Mouse (Mus musculus): ENCODE data around the gene Cldn24.

The Cldn24 gene

DNA sequence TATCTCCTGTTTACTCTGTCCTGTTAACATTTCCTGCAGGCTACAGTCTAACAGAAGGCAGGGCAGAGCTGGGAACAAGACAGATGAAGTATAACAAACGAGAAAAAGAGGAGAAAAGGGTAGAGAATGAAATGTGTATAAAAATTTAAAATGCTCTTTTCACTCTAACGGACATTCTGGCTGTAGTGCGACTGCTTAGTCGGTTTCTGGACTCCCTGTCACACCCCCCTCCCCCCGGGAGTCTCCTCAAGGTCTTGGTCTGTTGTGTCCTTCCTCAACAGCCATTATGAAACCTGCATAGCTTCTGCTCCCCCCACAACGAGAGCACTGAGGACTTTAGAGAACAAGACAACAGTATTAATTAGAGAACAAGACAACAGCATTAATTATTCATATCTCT is 10.7 kb downstream of the Cldn24 start:
- DNase-seq (ENCODE audit: low spot score) = no peak

DNA sequence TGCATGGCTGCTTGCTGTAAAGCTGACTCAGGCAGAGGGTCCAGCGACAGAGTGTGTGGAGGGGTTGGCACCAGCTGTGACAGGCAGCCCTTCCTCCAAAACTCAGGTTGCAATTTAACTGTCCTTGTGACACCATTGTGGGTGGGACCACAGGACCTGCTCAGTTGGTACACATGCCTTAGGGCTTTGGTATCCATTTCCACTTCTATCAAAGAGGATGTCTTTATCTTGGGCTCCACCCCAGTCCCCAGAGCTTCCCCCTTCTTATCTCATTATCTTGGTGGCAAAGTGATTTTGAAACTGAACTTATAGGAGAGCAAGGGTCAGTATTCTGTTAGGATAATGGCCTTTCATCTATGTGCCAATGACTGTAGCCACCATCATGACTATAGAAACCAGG is 12.0 kb downstream of the Cldn24 start:
- DNase-seq (ENCODE audit: low spot score) = no peak

DNA sequence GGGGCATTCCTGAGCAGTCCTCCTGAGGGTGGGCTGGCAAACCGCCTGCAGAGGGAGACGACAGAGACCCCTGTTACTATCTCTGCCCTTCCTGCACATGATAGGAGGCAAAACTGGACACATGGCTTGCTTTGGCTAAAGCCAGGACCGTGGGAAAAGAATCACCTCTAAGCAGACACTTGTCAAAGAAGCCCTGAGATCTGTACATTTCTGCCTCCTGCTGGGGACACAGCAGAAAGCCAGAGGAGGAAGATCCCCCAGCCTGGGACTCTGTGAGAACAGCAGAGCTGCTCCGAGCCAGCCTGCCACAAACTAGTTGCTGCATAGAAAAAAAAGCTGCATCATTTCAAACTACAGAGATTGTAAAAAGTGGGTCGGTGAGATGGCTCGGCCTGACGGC is 21.1 kb downstream of the Cldn24 start:
- no peak for DNase-seq (ENCODE audit: low spot score)

DNA sequence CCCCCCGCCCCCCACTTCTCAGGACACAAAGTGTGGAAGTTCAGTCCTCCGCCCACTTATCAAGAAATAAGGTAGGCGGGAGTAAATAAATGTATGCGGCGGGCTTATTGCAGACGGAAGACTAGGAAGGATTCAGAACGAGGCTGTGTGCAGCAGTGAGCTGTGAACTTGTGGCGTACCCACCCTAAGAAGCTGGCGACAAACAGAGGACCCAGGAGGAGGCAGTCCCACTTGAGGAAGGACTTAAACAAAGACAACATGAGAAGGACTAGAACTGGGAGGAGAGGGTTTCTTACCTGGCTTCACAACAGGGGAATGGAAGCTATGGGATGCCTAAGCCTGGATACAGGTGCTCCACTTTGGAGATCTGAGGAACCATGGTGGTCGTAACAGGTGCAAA is 21.7 kb downstream of the Cldn24 start:
- DNase-seq (ENCODE audit: low spot score) = no peak

DNA sequence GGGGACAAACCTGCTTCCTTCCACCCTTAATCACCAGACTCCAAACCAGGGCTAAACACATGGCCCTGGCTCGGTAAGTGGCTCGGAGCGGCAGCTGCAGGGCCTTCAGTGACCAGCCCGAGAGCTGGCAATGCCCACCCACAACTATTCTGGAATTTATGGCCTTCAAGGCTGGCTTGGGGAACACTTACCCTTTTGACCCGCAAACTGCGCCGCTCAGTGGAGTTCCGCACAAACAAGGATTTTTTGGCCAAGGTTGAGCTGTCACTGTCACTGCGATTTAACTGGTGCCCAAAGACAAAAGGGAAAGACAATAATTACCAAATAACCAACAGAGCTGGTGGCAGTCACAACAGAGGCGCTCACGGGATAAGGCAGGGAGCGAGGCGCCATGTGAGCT is 24.0 kb downstream of the Cldn24 start:
- DNase-seq (ENCODE audit: low spot score) = no peak

DNA sequence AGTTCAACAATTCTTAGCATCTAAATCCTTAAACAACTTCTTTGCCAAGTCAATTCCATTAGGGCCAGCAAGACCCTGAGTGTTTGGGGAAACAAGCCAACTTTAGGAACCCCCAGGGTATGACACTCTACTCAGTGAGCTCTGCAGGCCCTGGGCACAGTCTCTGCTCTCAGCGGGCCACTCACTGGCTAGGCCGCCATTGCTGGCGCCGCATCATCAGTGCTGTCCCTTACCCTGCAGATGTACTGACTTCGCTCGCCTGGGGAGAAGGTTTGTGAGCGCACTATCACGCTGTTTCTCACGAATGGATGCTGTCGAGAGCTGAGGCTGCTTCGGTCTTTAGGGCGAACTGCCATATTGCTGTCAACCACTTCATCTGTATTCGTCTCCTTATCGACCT is 25.2 kb downstream of the Cldn24 start:
- no peak for DNase-seq (ENCODE audit: low spot score)

DNA sequence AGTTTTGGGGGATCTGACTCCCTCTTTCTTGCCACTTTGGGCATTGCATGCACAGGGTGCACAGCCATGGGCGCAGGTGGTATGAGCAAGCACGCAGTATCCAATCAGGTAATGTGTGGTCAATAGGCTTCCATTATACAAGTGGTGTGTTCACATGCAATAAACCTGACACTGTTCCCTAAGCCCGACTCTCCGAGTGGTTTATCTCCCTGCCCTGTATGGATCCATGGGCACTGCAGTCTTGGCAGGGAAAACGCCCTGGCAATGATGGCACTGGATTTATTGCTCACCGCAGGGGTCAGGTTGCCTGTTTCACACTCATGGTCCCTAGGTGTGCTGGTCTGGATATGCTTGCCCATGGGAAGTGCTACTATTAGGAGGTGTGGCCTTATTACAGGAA is 26.0 kb downstream of the Cldn24 start:
- no peak for DNase-seq (ENCODE audit: low spot score)

DNA sequence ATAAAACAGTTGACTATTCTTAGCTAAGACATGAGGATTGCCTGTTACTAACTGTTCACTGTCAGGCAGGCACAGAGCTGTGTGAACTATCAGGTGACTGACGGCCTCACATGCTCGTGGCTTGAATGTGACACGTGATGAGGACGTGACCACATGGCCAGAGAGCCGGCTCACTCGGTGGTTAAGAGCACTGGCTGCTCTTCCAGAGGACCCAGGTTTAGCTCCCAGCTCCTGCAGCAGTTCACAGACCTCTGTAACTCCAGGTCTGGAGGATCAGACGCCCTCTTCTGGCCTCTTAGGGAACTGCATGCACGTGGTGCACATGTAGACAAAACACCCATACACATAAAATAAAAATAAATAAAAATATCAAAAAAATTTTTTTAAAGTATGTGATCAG is 27.9 kb downstream of the Cldn24 start:
- no peak for DNase-seq (ENCODE audit: low spot score)

DNA sequence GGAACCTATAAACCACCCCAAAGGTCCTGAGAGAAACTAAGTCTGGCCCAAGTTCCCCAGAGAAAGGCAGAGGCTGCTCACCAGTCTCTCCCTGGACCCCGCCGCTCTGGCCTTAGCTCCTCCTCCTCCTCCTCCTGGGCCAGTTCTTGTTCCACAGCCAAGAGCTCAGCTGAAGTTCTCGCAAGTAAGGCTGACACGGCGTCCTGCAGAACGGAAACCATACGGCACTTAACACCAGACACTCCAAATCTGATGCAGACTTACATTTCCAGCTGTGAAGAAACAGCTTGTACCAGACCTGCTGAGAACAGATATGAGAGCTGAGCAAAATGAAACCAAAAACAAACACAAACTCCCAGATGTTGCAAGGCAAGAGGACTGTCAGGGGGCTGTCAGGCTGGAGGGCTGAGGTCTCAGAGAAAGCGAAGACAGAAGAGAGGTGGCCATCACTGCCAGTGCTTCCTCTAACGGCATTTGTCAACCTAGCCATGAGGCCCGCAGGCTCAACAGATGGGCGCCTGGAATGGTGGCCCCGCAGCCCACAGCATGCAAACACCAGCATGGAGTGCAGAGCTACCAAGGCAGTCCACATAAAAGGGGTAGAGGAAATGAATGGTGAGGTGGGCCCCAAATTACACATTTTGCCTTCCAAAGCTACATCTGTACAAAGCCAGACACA is 30.0 kb downstream of the Cldn24 start:
- no peak for DNase-seq (ENCODE audit: low spot score)

DNA sequence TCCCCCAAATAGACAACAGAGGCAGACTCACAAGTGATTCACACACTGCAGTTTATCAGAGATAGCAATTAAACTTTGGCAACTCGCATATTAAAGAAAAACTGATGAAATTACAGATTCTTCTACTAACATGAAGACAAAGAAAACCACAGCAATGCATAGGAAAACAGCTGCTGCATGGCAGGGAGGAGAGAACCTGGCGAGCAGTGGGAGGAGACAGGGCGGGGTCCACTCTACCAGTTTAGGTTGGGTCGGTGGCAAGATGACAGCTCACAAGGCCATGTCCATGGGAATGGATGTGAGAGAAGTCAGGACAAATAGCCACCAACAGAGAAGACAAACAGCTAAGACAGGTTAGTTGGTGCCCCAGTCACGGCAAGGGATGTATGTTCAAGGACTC is 30.8 kb downstream of the Cldn24 start:
- no peak for DNase-seq (ENCODE audit: low spot score)

DNA sequence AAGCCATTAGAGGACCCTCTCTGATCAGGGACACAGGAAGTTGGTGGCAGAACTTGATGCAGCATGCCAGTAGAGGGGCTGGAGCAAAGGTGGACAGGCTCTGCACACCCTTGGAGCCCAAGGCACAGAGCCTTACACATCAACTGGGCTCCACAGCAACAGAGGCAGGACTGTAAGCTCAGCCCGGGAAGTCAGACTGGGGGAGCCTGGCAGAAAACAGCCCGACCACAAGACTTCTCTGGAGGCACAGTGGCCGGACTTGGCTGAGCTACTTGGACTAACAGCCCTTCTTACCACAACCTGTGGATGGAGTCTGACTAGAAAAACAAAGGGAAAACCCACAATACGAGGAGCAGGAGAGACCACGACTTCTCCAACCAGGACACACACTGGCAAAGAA is 31.4 kb downstream of the Cldn24 start:
- no peak for DNase-seq (ENCODE audit: low spot score)

DNA sequence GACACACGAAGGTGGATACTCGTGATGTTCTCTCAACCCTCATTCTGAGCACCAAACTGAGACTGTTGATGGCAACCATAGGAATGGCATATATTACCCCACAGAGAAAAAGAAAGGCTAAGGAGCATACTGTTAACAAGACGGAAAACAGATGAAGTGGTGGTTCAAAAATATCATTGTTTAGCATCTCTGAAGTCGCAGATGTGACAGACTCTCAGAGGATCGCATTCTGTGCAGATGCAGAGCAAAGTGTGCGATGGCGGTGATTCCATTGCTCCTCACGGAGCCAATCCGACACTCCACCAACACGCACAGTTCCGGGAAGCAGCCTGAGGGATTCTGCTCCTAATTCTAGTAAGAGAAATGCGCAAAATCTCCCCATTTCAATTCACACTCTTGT is 37.3 kb downstream of the Cldn24 start:
- DNase-seq (ENCODE audit: low spot score) = no peak

DNA sequence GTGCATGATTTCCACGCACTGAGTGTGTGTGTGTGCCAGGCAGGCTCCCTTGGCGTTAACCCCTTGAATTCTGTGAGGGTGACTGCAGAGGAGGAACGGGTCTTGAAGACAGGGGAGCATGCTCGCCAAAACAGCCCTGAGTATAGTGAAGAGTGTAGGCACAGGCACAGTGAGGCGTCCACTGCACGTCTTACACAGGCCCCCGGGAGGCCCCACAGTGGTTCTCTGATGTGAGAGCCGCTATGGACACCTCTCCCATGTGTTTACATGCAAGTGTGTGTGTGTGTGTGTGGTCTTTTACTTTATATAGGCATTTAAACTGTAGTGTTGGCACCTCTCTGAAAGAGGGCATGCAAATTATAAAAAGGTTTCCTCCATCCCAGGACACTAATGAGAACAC is 44.6 kb downstream of the Cldn24 start:
- no peak for DNase-seq (ENCODE audit: low spot score)

DNA sequence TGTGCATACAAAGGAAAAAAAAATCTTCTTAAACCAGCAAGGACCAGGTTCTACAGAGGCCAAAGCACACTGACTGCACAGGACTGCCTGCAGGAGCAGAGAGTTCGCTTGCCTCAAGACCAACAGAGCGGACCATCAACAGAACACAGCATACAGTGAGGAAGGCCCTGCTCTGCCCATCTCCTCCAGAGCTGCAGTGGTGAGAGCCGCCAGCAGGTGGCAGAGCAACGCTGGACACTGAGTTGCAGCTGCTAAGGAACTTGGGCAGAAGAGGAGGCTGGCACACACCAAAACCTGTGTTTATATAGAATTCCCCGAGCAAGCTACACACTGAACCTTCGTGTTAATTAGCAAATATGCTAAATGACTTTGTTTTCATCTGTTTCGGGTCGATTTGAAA is 45.1 kb downstream of the Cldn24 start:
- peak; percentile 50 for DNase-seq (ENCODE audit: low spot score)
